Mouse (Mus musculus) forebrain, embryonic 13.5 days (tissue): Measurements from ENCODE around the gene Pik3r3. TPM values are rescaled to one million over a fixed set of nuclear protein-coding genes. Genes with fewer than 3 reads are reported as not detected.

Experiments used
- ATAC-seq: fragments of 200-750 bp; cut with Nextera tagmentation; 2 replicates; pipeline ENCODE4 v1.8.0; 2017
- H3K27ac ChIP-seq: fragments of 300-500 bp; sonication (generic); 2 replicates; pipeline ENCODE4 v1.5.1; 2015; ENCODE audit warnings: inconsistent platforms, mild to moderate bottlenecking, moderate library complexity
- H3K27me3 ChIP-seq: fragments of 300-500 bp; sonication (generic); 2 replicates; pipeline ENCODE4 v1.6.1; 2015; ENCODE audit warnings: mild to moderate bottlenecking, inconsistent platforms
- H3K36me3 ChIP-seq: fragments of 300-500 bp; sonication (generic); 2 replicates; pipeline ENCODE4 v1.6.1; 2015; ENCODE audit warnings: mild to moderate bottlenecking, inconsistent platforms; ENCODE audit not compliant: poor library complexity, severe bottlenecking
- H3K4me1 ChIP-seq: fragments of 300-500 bp; sonication (generic); 2 replicates; pipeline ENCODE4 v1.6.1; 2015; ENCODE audit warnings: inconsistent platforms
- H3K4me2 ChIP-seq: fragments of 300-500 bp; sonication (generic); 2 replicates; pipeline ENCODE4 v1.6.1; 2015; ENCODE audit warnings: inconsistent platforms, mild to moderate bottlenecking, moderate library complexity
- H3K4me3 ChIP-seq: fragments of 300-500 bp; sonication (generic); 2 replicates; pipeline ENCODE4 v1.5.1; 2015; ENCODE audit warnings: mild to moderate bottlenecking, inconsistent platforms
- H3K9ac ChIP-seq: fragments of 300-500 bp; sonication (generic); 2 replicates; pipeline ENCODE4 v1.6.1; 2015; ENCODE audit warnings: mild to moderate bottlenecking, inconsistent platforms
- H3K9me3 ChIP-seq: fragments of 300-500 bp; sonication (generic); replicated peaks from 2 replicates; pipeline ENCODE4 v1.6.1; 2016; ENCODE audit warnings: inconsistent platforms
- WGBS: fragments of 180-500 bp; shearing (Covaris S2); methylation state at CpG from one replicate; pipeline ENCODE4 v1.1.7; 2015; 5-methylcytosine and 5-hydroxymethylcytosine counted together
- polyA plus RNA-seq: library from polyadenylated mRNA; unstranded; fragments of >200 nt; fragmentation: Nextera tagmentation; extraction: Ambion mirVana; gene quantifications from 2 replicates; pipeline ENCODE4 v1.2.1, GENCODE M21; 2015

The Pik3r3 gene
- polyA plus RNA-seq, 1 experiment from 2014 or later, result 81.8 TPM

- H3K4me2 ChIP-seq, result no peak overlapping the region
- H3K9me3 ChIP-seq, result no peaks in the 10 kb centered on the region
- H3K9ac ChIP-seq, result no peak overlapping the region
- ATAC-seq, result no peak
- 87% methylated on average over 4 of the region's 4 CpGs for WGBS
- no peak overlapping the region for H3K27ac ChIP-seq
- peaks cover 96% of the 10 kb centered on the region for H3K36me3 ChIP-seq
- no peak overlapping the region for H3K4me3 ChIP-seq
- no peaks in the 10 kb centered on the region for H3K27me3 ChIP-seq
- no peaks in the 10 kb centered on the region for H3K4me1 ChIP-seq
Observed at GRCm38 (mm10) chr4:116317575-116317974, 96.2 kb downstream of the Pik3r3 start.

- ATAC-seq, result no peak
- no peaks in the 10 kb centered on the region for H3K4me1 ChIP-seq
- H3K4me2 ChIP-seq, result no peak overlapping the region
- no peak overlapping the region for H3K9ac ChIP-seq
- no peak overlapping the region for H3K4me3 ChIP-seq
- WGBS, result 92% methylated on average over 6 of the region's 6 CpGs
- no peaks in the 10 kb centered on the region for H3K27me3 ChIP-seq
- H3K36me3 ChIP-seq, result peaks cover 85% of the 10 kb centered on the region
- no peaks in the 10 kb centered on the region for H3K9me3 ChIP-seq
- no peak overlapping the region for H3K27ac ChIP-seq
Observed at GRCm38 (mm10) chr4:116322127-116322526, 100.7 kb downstream of the Pik3r3 start.

- Histone ChIP-seq H3K9ac (no peak overlapping the region), H3K27me3 (no peaks in the 10 kb centered on the region), H3K4me3 (no peak overlapping the region), H3K4me1 (no peaks in the 10 kb centered on the region), H3K36me3 (peaks cover 47% of the 10 kb centered on the region), H3K9me3 (no peaks in the 10 kb centered on the region), H3K4me2 (no peak overlapping the region), H3K27ac (no peak overlapping the region)
- WGBS, result 85% methylated on average over 3 of the region's 3 CpGs
- ATAC-seq, result no peak
Observed at GRCm38 (mm10) chr4:116329256-116329655, 107.8 kb downstream of the Pik3r3 start.

GRCm38 (mm10) chr4:116336294-116336693, 114.9 kb downstream of the Pik3r3 start:
- H3K4me3 ChIP-seq, result no peak overlapping the region
- 77% methylated on average over 1 of the region's 1 CpGs for WGBS
- H3K4me2 ChIP-seq, result no peak overlapping the region
- H3K9ac ChIP-seq, result no peak overlapping the region
- H3K27me3 ChIP-seq, result no peaks in the 10 kb centered on the region
- H3K27ac ChIP-seq, result no peak overlapping the region; the same call in 1 of the 2 replicates
- no peak for ATAC-seq
- H3K9me3 ChIP-seq, result no peaks in the 10 kb centered on the region
- H3K4me1 ChIP-seq, result no peaks in the 10 kb centered on the region
- H3K36me3 ChIP-seq, result no peaks in the 10 kb centered on the region

- Histone ChIP-seq H3K4me2 (no peak overlapping the region), H3K4me1 (no peaks in the 10 kb centered on the region), H3K9me3 (no peaks in the 10 kb centered on the region), H3K4me3 (no peak overlapping the region), H3K9ac (no peak overlapping the region), H3K27me3 (no peaks in the 10 kb centered on the region), H3K27ac (no peak overlapping the region), H3K36me3 (no peaks in the 10 kb centered on the region)
- no peak for ATAC-seq
Observed at GRCm38 (mm10) chr4:116342119-116342518, 120.7 kb downstream of the Pik3r3 start.

GRCm38 (mm10) chr4:116352496-116352895, 131.1 kb downstream of the Pik3r3 start:
- 84% methylated on average over 3 of the region's 3 CpGs for WGBS
- ATAC-seq, result no peak
- no peaks in the 10 kb centered on the region for H3K27me3 ChIP-seq
- no peak overlapping the region for H3K9ac ChIP-seq
- H3K27ac ChIP-seq, result no peak overlapping the region
- H3K4me2 ChIP-seq, result no peak overlapping the region
- peaks cover 16% of the 10 kb centered on the region; the same call in 1 of the 2 replicates for H3K36me3 ChIP-seq
- no peaks in the 10 kb centered on the region for H3K4me1 ChIP-seq
- no peak overlapping the region for H3K4me3 ChIP-seq
- H3K9me3 ChIP-seq, result no peaks in the 10 kb centered on the region

Other genes starting within 250 kb of the Pik3r3 start
- gene Faah, start 203.7 kb upstream of the Pik3r3 start, polyA plus RNA-seq, result 4.7 and 5.5 TPM in 2 replicates
- gene Nsun4, start 167.7 kb upstream of the Pik3r3 start, polyA plus RNA-seq, result 13.7 and 15.6 TPM in 2 replicates
- 477 and 508 TPM in 2 replicates for gene Uqcrh, start 146.5 kb upstream of the Pik3r3 start, polyA plus RNA-seq
- 54.3 and 59.7 TPM in 2 replicates for gene Lrrc41, start 146.3 kb upstream of the Pik3r3 start, polyA plus RNA-seq
- 45.8 and 48.7 TPM in 2 replicates for gene Rad54l, start 97.9 kb upstream of the Pik3r3 start, polyA plus RNA-seq
- 52.8 and 54.2 TPM in 2 replicates for gene Pomgnt1, start 97.8 kb upstream of the Pik3r3 start, polyA plus RNA-seq
- 2.0 and 2.3 TPM in 2 replicates for gene Lurap1, start 70.3 kb upstream of the Pik3r3 start, polyA plus RNA-seq
- 0.22 TPM in 1 of 2 replicates, not detected in the other for gene Tspan1, start 54.0 kb upstream of the Pik3r3 start, polyA plus RNA-seq
- not detected in 2 replicates for gene 1700042G07Rik, start 48.2 kb upstream of the Pik3r3 start, polyA plus RNA-seq
- gene Gm49337, start 48.2 kb upstream of the Pik3r3 start, polyA plus RNA-seq, result not detected in 2 replicates
- 29.8 and 32.4 TPM in 2 replicates for gene Mast2, start 242.6 kb downstream of the Pik3r3 start, polyA plus RNA-seq